Mouse (Mus musculus): ENCODE results near the gene Lin28a.

- no peak for TF ChIP-seq CTCF (IDR thresholded peaks at IDR 0.05; ENCODE audit: insufficient read depth, low read length)
- no peak for TF ChIP-seq POLR2A (IDR thresholded peaks at IDR 0.05; ENCODE audit: borderline replicate concordance, extremely low read depth, low read depth, low read length)
Measured at GRCm38 (mm10) chr4:134017201-134017865, 1.3 kb downstream of the Lin28a start.
